Mouse (Mus musculus) kidney, adult 11 months (tissue): ENCODE data around the gene Sv2b.

Source experiments
- DNase-seq: peaks from one replicate; pipeline ENCODE4 v3.0.0; 2022

Sv2b gene

DNA sequence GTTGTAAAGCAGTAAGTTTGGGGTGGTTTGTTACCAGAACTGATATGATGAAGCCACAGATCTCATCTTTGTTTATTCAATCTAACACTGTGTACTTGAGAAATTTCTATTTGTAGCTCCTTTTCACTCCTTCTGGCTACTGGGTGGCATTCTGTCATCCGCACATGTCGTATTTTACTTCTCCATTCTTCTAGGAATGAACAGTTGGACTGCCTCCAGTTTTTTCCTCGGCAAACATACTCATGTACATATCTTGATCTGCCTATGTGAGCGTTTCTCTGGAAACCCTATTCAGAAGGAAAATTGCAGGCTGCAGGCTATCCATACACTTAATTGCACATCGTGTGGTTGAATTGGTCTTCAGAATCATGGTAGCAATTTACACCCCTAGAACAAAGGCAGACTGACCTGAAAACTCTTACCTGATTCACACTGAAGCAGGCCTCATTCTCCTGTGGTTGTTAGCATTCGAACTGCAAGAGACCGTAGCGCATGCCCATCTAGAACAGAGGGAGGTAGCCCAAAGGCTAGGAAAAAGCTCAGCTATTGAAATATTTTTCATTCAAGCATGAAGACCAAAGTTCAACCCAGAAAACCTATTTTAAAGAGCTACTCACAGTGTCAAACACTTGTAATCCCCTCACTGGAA is 231.4 kb downstream of the Sv2b start:
- no peak for DNase-seq
